Mouse (Mus musculus) CH12F3 (cell line): ENCODE data around the gene Rora.

ENCODE experiments used
- in situ Hi-C: fragments of 300-500 bp; cut with MboI; formaldehyde crosslinking; loops from 2 replicates; pipeline ENCODE4 v1.14.3; 2020; ENCODE audit warnings: low sequenced_read_pairs

Rora gene

GRCm38 (mm10) chr9:69435194-69435593 is 781.6 kb downstream of the Rora start:
- in situ Hi-C loops = no loop called here

DNA sequence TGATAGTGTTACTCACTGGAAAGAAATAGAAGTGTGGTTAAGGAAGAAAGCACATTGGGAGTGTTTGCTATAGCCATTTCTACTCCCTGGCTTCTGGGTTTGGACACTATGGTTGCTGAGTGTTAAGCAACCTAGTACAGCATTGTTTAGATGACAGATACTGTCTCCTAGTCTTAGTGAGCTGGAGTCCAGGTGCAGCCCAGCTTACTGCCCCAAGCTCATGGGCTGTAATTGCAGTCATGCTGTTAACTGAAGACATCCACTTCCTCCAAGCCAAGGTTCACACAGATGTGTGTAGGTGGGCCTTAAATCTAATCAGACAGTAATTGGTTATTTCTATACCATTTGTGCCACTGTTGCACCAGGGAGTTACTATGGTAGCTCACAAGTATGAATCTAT is 782.1 kb downstream of the Rora start:
- in situ Hi-C loops = no loop called here
